Mouse (Mus musculus) neural tube, embryonic 14.5 days (tissue): ENCODE results near the gene Nrxn3. TPM values are rescaled to one million over a fixed set of nuclear protein-coding genes. Genes with fewer than 3 reads are reported as not detected.

Experiments used
- ATAC-seq: fragments of 200-750 bp; cut with Nextera tagmentation; 2 replicates; pipeline ENCODE4 v1.8.0; 2017; ENCODE audit warnings: low read depth, mild to moderate bottlenecking, moderate TSS enrichment, moderate library complexity
- H3K27ac ChIP-seq: fragments of 300-500 bp; sonication (generic); 2 replicates; pipeline ENCODE4 v1.5.1; 2014; ENCODE audit warnings: low read depth, mild to moderate bottlenecking, control low read depth, low read length, moderate library complexity, mixed read lengths
- H3K27me3 ChIP-seq: fragments of 300-500 bp; sonication (generic); 2 replicates; pipeline ENCODE4 v1.6.1; 2014; ENCODE audit warnings: low read length; ENCODE audit not compliant: control insufficient read depth, insufficient read depth
- H3K36me3 ChIP-seq: fragments of 300-500 bp; sonication (generic); 2 replicates; pipeline ENCODE4 v1.6.1; 2014; ENCODE audit warnings: low read length, mixed read lengths; ENCODE audit not compliant: control insufficient read depth, insufficient read depth
- H3K4me1 ChIP-seq: fragments of 300-500 bp; sonication (generic); 2 replicates; pipeline ENCODE4 v1.6.1; 2014; ENCODE audit warnings: low read length; ENCODE audit not compliant: control insufficient read depth, insufficient read depth
- H3K4me2 ChIP-seq: fragments of 300-500 bp; sonication (generic); 2 replicates; pipeline ENCODE4 v1.6.1; 2014; ENCODE audit warnings: mild to moderate bottlenecking, low read depth, low read length, control low read depth
- H3K4me3 ChIP-seq: fragments of 300-500 bp; sonication (generic); 2 replicates; pipeline ENCODE4 v1.5.1; 2014; ENCODE audit warnings: low read depth, low read length, control low read depth, mixed read lengths
- H3K9ac ChIP-seq: fragments of 300-500 bp; sonication (generic); replicated peaks from 2 replicates; pipeline ENCODE4 v1.6.1; 2014; ENCODE audit warnings: low read depth, mild to moderate bottlenecking, control low read depth, low read length, mixed read lengths
- H3K9me3 ChIP-seq: fragments of 300-500 bp; sonication (generic); 2 replicates; pipeline ENCODE4 v1.6.1; 2016; ENCODE audit warnings: low read length; ENCODE audit not compliant: control insufficient read depth
- WGBS: fragments of 180-500 bp; shearing (Covaris S2); extraction: QIAGEN DNeasy Blood & Tissue Kit; methylation state at CpG from one replicate; pipeline ENCODE4 v1.1.7; 2014; 5-methylcytosine and 5-hydroxymethylcytosine counted together
- polyA plus RNA-seq: library from polyadenylated mRNA; unstranded; fragments of >200 nt; fragmentation: Nextera tagmentation; extraction: Ambion mirVana; gene quantifications from 2 replicates; pipeline ENCODE4 v1.2.1, GENCODE M21; 2014

Gene Nrxn3
- polyA plus RNA-seq, 1 experiment from 2014 or later, result 159 TPM

DNA sequence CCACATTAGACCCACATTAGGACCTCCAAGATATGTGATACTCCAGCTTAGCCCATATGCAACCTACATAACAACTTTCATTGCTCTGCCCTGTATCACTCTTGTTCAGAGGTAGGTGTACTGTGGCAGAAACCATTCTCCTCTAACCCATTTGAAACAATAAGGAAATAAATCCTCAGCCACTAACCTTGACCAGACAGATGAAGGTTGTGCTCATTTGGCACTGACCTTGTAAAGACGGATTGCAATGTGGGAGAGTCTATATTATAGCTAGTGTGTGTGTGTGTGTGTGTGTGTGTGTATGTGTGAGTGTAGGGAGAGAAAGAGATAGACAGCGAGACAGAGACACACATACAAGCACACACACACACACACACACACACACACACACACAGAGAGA is 253.9 kb downstream of the Nrxn3 start:
- H3K4me1 ChIP-seq, result no peaks in the 10 kb centered on the region
- no peaks in the 10 kb centered on the region for H3K27me3 ChIP-seq
- no peak overlapping the region for H3K4me2 ChIP-seq
- H3K4me3 ChIP-seq, result no peak overlapping the region
- H3K27ac ChIP-seq, result no peak overlapping the region
- no peak overlapping the region for H3K9ac ChIP-seq
- 82% methylated on average over 2 of the region's 2 CpGs for WGBS
- H3K9me3 ChIP-seq, result no peaks in the 10 kb centered on the region
- H3K36me3 ChIP-seq, result no peaks in the 10 kb centered on the region
- ATAC-seq, result no peak

DNA sequence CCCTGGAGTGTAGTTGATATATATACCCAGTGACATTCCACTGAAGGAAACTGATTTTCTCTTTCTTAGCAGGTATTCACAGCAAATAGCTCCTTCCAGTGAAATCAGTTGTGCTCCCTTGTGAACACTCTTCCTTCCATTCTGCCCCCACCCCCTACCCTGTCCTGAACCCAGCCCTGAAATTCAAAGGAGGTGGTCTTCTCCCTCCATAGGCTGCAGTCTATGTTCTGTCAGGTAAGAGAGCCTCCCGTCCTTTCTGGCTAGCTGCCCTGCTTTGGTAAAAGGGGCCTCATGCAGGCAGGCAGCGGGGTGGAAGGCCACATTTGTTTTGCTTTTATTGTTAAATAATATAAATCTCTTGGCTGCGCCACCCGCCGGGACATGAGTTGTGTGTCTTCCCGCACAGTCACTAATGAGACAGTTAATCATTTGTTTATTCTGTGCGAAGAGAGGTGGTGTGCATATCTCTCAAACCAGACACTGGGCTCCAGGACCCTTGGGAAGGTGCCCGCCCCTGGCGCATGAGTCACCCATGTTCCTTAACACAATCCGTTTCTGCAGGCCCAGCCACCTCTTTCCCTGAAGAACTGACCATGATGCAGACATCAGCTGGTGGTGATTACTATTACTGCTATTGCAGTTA is 261.1 kb downstream of the Nrxn3 start:
- H3K4me2 ChIP-seq, result no peak overlapping the region
- H3K27ac ChIP-seq, result no peak overlapping the region; the same call in 1 of the 2 replicates
- WGBS, result 8% methylated on average over 10 of the region's 10 CpGs

DNA sequence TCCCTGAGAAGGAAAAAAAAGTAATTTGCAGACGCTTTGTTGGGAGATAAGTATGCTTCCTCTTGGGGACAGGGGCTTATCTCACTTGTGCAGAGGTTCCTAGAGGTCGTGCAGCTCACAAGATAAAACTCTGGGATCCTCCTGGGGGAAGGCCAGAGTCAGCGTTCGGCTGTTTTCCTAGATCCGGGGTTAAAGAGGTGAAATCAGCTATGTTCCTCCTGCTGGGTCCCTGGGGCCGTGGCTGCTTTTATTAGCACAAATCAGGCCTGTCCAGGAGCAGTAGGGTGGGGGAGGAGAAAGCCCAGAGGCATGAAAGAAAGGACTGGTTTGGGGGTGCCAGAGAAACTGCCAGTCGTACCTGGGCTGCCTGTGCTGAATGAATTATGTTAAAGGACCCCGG is 261.7 kb downstream of the Nrxn3 start:
- WGBS, result 8% methylated on average over 8 of the region's 8 CpGs

More for the DNA sequence above, 261.1 kb downstream of the Nrxn3 start:
- Histone ChIP-seq H3K9me3 (no peaks in the 10 kb centered on the region), H3K4me3 (no peak overlapping the region), H3K4me1 (peaks cover 15% of the 10 kb centered on the region; the same call in 1 of the 2 replicates), H3K9ac (no peak overlapping the region), H3K36me3 (no peaks in the 10 kb centered on the region), H3K27me3 (no peaks in the 10 kb centered on the region)
- peak; percentile 83 for ATAC-seq

DNA sequence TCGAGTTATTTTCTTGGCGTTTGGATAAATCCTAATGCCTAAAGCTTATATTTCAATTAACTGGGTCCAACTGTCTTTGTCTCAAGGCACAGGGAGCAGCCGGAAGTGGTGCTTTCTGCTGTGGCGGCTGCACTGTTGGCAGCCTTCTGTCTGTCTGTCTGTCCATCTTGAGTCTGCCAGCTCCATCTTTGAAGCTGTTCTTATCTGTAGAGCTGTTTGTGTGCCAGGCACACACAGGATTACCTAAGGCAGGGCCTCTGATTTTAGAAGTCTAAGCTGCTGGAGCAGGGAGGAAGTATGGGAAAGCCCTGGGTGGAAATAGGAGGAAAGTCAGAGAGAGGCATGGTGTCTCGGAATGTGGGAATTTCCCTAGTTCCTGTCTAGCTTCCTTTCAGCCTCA is 262.1 kb downstream of the Nrxn3 start:
- ATAC-seq, result no peak
- Histone ChIP-seq H3K4me2 (no peak overlapping the region), H3K27me3 (no peaks in the 10 kb centered on the region), H3K4me1 (peaks cover 15% of the 10 kb centered on the region; the same call in 1 of the 2 replicates), H3K9ac (no peak overlapping the region), H3K4me3 (no peak overlapping the region), H3K9me3 (no peaks in the 10 kb centered on the region), H3K27ac (no peak overlapping the region), H3K36me3 (no peaks in the 10 kb centered on the region)
- WGBS, result 22% methylated on average over 5 of the region's 5 CpGs

More for the DNA sequence above, 261.7 kb downstream of the Nrxn3 start:
- Histone ChIP-seq H3K4me3 (no peak overlapping the region), H3K4me1 (peaks cover 15% of the 10 kb centered on the region; the same call in 1 of the 2 replicates), H3K4me2 (no peak overlapping the region), H3K27ac (no peak overlapping the region), H3K27me3 (no peaks in the 10 kb centered on the region), H3K36me3 (no peaks in the 10 kb centered on the region), H3K9me3 (no peaks in the 10 kb centered on the region), H3K9ac (0 out of 2 replicates have a peak overlapping the region, but pooled peaks have one; percentile 8)
- peak; percentile 58; the same call in 1 of the 2 replicates for ATAC-seq

DNA sequence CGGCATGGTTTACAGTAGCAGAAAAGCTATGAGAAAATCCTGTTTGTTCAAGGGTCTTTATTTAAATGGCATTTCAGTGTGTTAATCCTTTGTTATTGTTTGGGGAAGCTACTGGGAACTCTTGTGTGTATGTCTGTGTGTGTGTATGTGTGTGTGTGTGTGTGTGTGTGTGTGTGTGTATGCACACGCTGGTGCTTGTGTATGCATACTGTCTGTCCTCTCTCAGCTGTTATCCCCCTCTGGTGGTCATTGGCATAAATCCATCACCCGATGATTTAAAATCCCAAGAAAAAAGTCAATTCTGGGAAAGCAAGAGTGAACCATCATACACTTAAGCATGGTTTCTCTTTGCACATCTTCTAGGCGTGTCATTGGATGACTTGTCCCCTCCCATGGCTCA is 264.4 kb downstream of the Nrxn3 start:
- Histone ChIP-seq H3K27me3 (no peaks in the 10 kb centered on the region), H3K27ac (no peak overlapping the region), H3K9me3 (no peaks in the 10 kb centered on the region), H3K4me1 (peaks cover 15% of the 10 kb centered on the region; the same call in 1 of the 2 replicates), H3K9ac (no peak overlapping the region), H3K4me3 (no peak overlapping the region), H3K36me3 (no peaks in the 10 kb centered on the region), H3K4me2 (no peak overlapping the region)
- 56% methylated on average over 4 of the region's 4 CpGs for WGBS
- no peak for ATAC-seq

DNA sequence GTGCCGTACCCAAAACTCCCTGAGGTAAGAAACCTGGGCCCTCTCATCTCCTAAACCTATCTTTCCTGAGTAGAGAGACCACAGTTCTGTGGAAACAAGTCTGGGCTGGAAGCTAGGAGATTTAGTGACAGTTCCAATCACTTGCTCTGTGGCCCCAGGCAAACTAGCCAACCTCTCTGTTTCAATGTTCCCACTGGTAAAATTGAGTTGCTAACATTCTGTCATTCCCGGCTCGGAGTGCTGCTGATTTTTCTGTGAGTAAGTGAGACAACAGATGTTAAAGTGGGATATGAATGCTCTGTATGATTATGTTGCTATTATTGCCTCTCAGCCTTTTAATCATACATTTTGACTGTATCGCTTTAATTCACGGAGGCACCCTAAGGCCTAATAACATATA is 268.1 kb downstream of the Nrxn3 start:
- Histone ChIP-seq H3K4me3 (no peak overlapping the region), H3K27ac (no peak overlapping the region), H3K9ac (no peak overlapping the region), H3K4me2 (no peak overlapping the region), H3K36me3 (no peaks in the 10 kb centered on the region), H3K27me3 (no peaks in the 10 kb centered on the region), H3K4me1 (no peaks in the 10 kb centered on the region), H3K9me3 (no peaks in the 10 kb centered on the region)
- no peak for ATAC-seq
- 70% methylated on average over 5 of the region's 5 CpGs for WGBS

DNA sequence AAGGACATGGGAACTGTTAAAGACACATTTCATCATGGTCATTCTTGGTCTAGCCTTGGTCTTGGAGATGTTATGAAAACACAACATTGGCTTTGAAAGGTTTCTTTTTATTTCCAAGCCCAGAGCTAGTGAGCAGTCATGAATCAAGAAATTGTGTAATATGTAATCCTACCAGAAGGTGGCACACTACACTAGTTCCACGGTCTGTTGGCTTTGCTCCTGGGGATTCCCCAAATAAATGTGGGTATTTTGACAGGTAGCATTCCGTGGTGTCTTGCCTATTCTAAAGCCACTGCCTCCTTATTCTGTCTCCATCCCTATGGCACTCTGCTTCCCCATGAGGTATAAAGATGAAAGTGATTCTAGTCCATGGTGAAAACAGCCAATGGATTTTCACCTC is 269.5 kb downstream of the Nrxn3 start:
- 2% methylated on average over 2 of the region's 2 CpGs for WGBS
- H3K4me2 ChIP-seq, result no peak overlapping the region
- no peaks in the 10 kb centered on the region for H3K9me3 ChIP-seq
- no peak overlapping the region for H3K27ac ChIP-seq
- H3K4me3 ChIP-seq, result no peak overlapping the region
- no peak overlapping the region for H3K9ac ChIP-seq
- H3K27me3 ChIP-seq, result no peaks in the 10 kb centered on the region
- no peak for ATAC-seq
- H3K4me1 ChIP-seq, result no peaks in the 10 kb centered on the region
- H3K36me3 ChIP-seq, result no peaks in the 10 kb centered on the region

DNA sequence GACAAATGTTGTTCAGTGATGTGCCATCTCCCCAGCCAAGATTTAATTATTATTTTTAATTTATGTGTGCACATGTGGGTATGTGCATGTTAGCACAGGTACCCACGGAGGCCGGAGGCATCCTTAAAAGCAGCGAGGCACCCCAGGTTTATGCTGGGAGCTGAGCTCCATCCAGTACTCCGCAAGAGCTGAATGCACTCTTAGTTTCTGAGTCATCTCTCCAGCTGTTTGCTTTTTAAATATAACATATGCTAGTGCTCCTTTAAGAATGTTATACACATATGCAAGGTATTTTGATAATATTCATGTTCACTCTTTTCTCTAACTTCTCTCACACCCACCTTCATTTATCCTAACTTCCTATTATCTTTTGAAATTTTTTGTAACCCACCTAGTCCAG is 271.1 kb downstream of the Nrxn3 start:
- 87% methylated on average over 4 of the region's 4 CpGs for WGBS
- no peak overlapping the region for H3K4me3 ChIP-seq
- no peak overlapping the region for H3K27ac ChIP-seq
- H3K9ac ChIP-seq, result no peak overlapping the region
- no peaks in the 10 kb centered on the region for H3K4me1 ChIP-seq
- ATAC-seq, result no peak
- no peaks in the 10 kb centered on the region for H3K36me3 ChIP-seq
- no peaks in the 10 kb centered on the region for H3K9me3 ChIP-seq
- H3K27me3 ChIP-seq, result no peaks in the 10 kb centered on the region
- H3K4me2 ChIP-seq, result no peak overlapping the region

DNA sequence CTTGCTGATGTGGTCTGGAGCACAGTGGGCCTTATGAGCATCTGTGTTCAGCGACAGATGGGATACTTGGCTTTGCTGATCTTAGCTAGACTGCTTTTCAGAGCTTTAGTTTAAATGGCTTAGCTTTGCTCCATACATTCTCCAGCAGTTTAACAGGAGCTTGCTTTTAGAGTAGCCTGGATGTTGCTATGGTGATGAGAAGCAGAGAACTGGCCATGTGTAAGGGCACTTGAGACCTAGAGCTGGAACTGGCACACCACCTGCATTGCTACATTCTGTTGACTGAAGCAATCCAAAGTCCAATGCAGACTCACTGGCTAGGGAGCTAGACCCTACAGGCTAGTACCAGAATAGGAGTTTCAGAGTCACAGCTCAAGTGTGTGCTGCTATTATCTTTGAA is 293.8 kb downstream of the Nrxn3 start:
- no peak overlapping the region for H3K27ac ChIP-seq
- H3K36me3 ChIP-seq, result no peaks in the 10 kb centered on the region
- H3K4me2 ChIP-seq, result no peak overlapping the region
- no peaks in the 10 kb centered on the region for H3K9me3 ChIP-seq
- 82% methylated on average over 1 of the region's 1 CpGs for WGBS
- no peak overlapping the region for H3K4me3 ChIP-seq
- H3K4me1 ChIP-seq, result no peaks in the 10 kb centered on the region
- H3K27me3 ChIP-seq, result no peaks in the 10 kb centered on the region
- H3K9ac ChIP-seq, result no peak overlapping the region
- ATAC-seq, result no peak
